Mouse (Mus musculus) CH12.LX (cell line): ENCODE results near the gene Gm20219. TPM values are rescaled to one million over a fixed set of nuclear protein-coding genes. Genes with fewer than 3 reads are reported as not detected.

Experiments used
- DNase-seq: peaks from one replicate; pipeline ENCODE4 v3.0.0-alpha.2; 2013; ENCODE audit errors: extremely low read depth
- H3K27ac ChIP-seq: 2 replicates; pipeline ENCODE4 v1.5.1; 2012; ENCODE audit warnings: low read depth, mild to moderate bottlenecking, control low read depth, moderate library complexity; ENCODE audit not compliant: insufficient read depth
- H3K27me3 ChIP-seq: replicated peaks from 2 replicates; pipeline ENCODE3; 2012; ENCODE audit warnings: inconsistent platforms
- H3K36me3 ChIP-seq, 2 experiments: replicated peaks in 1 of 2; 2 replicates each; pipeline versions ENCODE3 to v1.6.1; 2012; ENCODE audit warnings: inconsistent platforms in 1 of 2, low read length in 1 of 2, mild to moderate bottlenecking in 1 of 2, mixed read lengths in 1 of 2, moderate library complexity in 1 of 2; ENCODE audit not compliant: control insufficient read depth in 1 of 2, insufficient read depth in 1 of 2
- H3K4me1 ChIP-seq, 2 experiments: 2 replicates each; pipeline ENCODE4 v1.6.1; 2012; ENCODE audit warnings: inconsistent platforms in 1 of 2, moderate library complexity in 1 of 2; ENCODE audit not compliant: insufficient read depth in 2 of 2, control insufficient read depth in 1 of 2
- H3K4me2 ChIP-seq: 2 replicates; pipeline ENCODE4 v1.6.1; 2012; ENCODE audit warnings: low read depth, mild to moderate bottlenecking, control low read depth; ENCODE audit not compliant: poor library complexity, insufficient read depth, severe bottlenecking
- H3K4me3 ChIP-seq, 3 experiments: fragments of 150-350 bp in 1 of 3; sonication (generic) in 1 of 3; replicated peaks in 1 of 3; 2 replicates each; pipeline versions ENCODE3 to v1.5.1; 2011 to 2012; ENCODE audit warnings: low read depth in 2 of 3, low read length in 2 of 3, mild to moderate bottlenecking in 2 of 3, moderate library complexity in 2 of 3, control low read depth in 1 of 3, improper control_type of control experiment in 1 of 3, inconsistent platforms in 1 of 3, mixed read lengths in 1 of 3; ENCODE audit not compliant: poor library complexity in 1 of 3
- H3K79me2 ChIP-seq: replicated peaks from 2 replicates; pipeline ENCODE4 v1.6.1; 2012; ENCODE audit warnings: mild to moderate bottlenecking, moderate library complexity; ENCODE audit not compliant: control insufficient read depth, poor library complexity, insufficient read depth, severe bottlenecking; ENCODE audit errors: extremely low read depth
- H3K9ac ChIP-seq: 2 replicates; pipeline ENCODE4 v1.6.1; 2012; ENCODE audit warnings: low read depth, mild to moderate bottlenecking, control low read depth, moderate library complexity; ENCODE audit not compliant: insufficient read depth
- H3K9me3 ChIP-seq: replicated peaks from 2 replicates; pipeline ENCODE3; 2012; ENCODE audit warnings: low read length, inconsistent platforms, mixed read lengths
- CHD1 ChIP-seq: IDR thresholded peaks from 2 replicates; pipeline ENCODE4 v1.6.1; 2012; ENCODE audit warnings: low read depth, low read length, improper control_type of control experiment, inconsistent platforms
- CHD2 ChIP-seq: IDR thresholded peaks from 2 replicates; pipeline ENCODE4 v1.6.1; 2011; ENCODE audit warnings: low read length, improper control_type of control experiment
- CTCF ChIP-seq, 2 experiments: IDR thresholded peaks in 1 of 2; conservative IDR thresholded peaks in 1 of 2; 2 replicates each; pipeline ENCODE4 v1.5.1; 2011 to 2012; ENCODE audit warnings: low read depth in 2 of 2, low read length in 2 of 2, improper control_type of control experiment in 1 of 2, inconsistent platforms in 1 of 2, mild to moderate bottlenecking in 1 of 2, moderate library complexity in 1 of 2
- E2F4 ChIP-seq: IDR thresholded peaks from 2 replicates; pipeline ENCODE4 v1.6.1; 2011; ENCODE audit warnings: low read depth, low read length, improper control_type of control experiment; ENCODE audit not compliant: insufficient replicate concordance
- ELF1 ChIP-seq: IDR thresholded peaks from 2 replicates; pipeline ENCODE4 v1.6.1; 2014; ENCODE audit warnings: low read depth, mild to moderate bottlenecking, inconsistent platforms, low read length, improper control_type of control experiment
- EP300 ChIP-seq: IDR thresholded peaks from 2 replicates; pipeline ENCODE4 v1.6.1; 2011; ENCODE audit warnings: low read length, improper control_type of control experiment
- ETS1 ChIP-seq: conservative IDR thresholded peaks from 2 replicates; pipeline ENCODE4 v1.6.1; 2012; ENCODE audit warnings: low read depth, mild to moderate bottlenecking, inconsistent platforms, low read length, improper control_type of control experiment, moderate library complexity
- HCFC1 ChIP-seq: IDR thresholded peaks from 2 replicates; pipeline ENCODE4 v1.6.1; 2012; ENCODE audit warnings: low read depth, mild to moderate bottlenecking, inconsistent platforms, low read length, improper control_type of control experiment
- KAT2A ChIP-seq: IDR thresholded peaks from 2 replicates; pipeline ENCODE4 v1.6.1; 2012; ENCODE audit warnings: low read length, improper control_type of control experiment, inconsistent platforms; ENCODE audit not compliant: insufficient replicate concordance
- MAZ ChIP-seq: IDR thresholded peaks from 2 replicates; pipeline ENCODE4 v1.6.1; 2012; ENCODE audit warnings: low read depth, mild to moderate bottlenecking, inconsistent platforms, low read length, improper control_type of control experiment, moderate library complexity
- MYC ChIP-seq: IDR thresholded peaks from 2 replicates; pipeline ENCODE4 v1.6.1; 2011; ENCODE audit warnings: low read depth, mild to moderate bottlenecking, improper control_type of control experiment, low read length
- NRF1 ChIP-seq: IDR thresholded peaks from 2 replicates; pipeline ENCODE4 v1.6.1; 2014; ENCODE audit warnings: low read depth, mild to moderate bottlenecking, inconsistent platforms, low read length, improper control_type of control experiment, moderate library complexity
- PAX5 ChIP-seq: IDR thresholded peaks from 2 replicates; pipeline ENCODE4 v1.6.1; 2012; ENCODE audit warnings: low read length, inconsistent platforms, mixed read lengths
- RAD21 ChIP-seq: IDR thresholded peaks from 2 replicates; pipeline ENCODE4 v1.6.1; 2011; ENCODE audit warnings: low read depth, mild to moderate bottlenecking, low read length, improper control_type of control experiment, moderate library complexity
- RCOR1 ChIP-seq: conservative IDR thresholded peaks from 2 replicates; pipeline ENCODE4 v1.6.1; 2012; ENCODE audit warnings: low read depth, mild to moderate bottlenecking, inconsistent platforms, low read length, improper control_type of control experiment
- SMC3 ChIP-seq: IDR thresholded peaks from 2 replicates; pipeline ENCODE4 v1.6.1; 2011; ENCODE audit warnings: low read depth, low read length, improper control_type of control experiment
- UBTF ChIP-seq: IDR thresholded peaks from 2 replicates; pipeline ENCODE4 v1.6.1; 2012; ENCODE audit warnings: low read depth, mild to moderate bottlenecking, inconsistent platforms, low read length, improper control_type of control experiment, moderate library complexity
- USF1 ChIP-seq: IDR thresholded peaks from 2 replicates; pipeline ENCODE4 v1.6.1; 2014; ENCODE audit warnings: low read depth, mild to moderate bottlenecking, inconsistent platforms, low read length, improper control_type of control experiment
- USF2 ChIP-seq: conservative IDR thresholded peaks from 2 replicates; pipeline ENCODE4 v1.6.1; 2011; ENCODE audit warnings: low read depth, low read length, improper control_type of control experiment
- ZC3H11A ChIP-seq: IDR thresholded peaks from 2 replicates; pipeline ENCODE4 v1.6.1; 2012; ENCODE audit warnings: low read depth, mild to moderate bottlenecking, inconsistent platforms, low read length, improper control_type of control experiment
- ZKSCAN1 ChIP-seq: IDR thresholded peaks from 2 replicates; pipeline ENCODE4 v1.6.1; 2012; ENCODE audit warnings: low read depth, inconsistent platforms, low read length, improper control_type of control experiment, borderline replicate concordance
- dilution Hi-C: fragments of 300-500 bp; cut with MboI; formaldehyde crosslinking; loops from 2 replicates; pipeline ENCODE4 v1.14.3; 2020; ENCODE audit warnings: low sequenced_read_pairs; ENCODE audit not compliant: extremely low pct_unique_long_range_greater_than_20kb, extremely low pct_ligation_motif_present
- in situ Hi-C: fragments of 300-500 bp; cut with MboI; formaldehyde crosslinking; loops from 3 replicates; pipeline ENCODE4 v1.14.3; 2019; ENCODE audit warnings: low sequenced_read_pairs, low pct_ligation_motif_present, low pct_unique_long_range_greater_than_20kb, mixed read lengths
- polyA plus RNA-seq: library from polyadenylated mRNA; unstranded; fragments of >175 nt; gene quantifications from 2 replicates; pipeline ENCODE4 v1.2.1, GENCODE M21; 2012; ENCODE audit warnings: low read depth; ENCODE audit not compliant: insufficient read length
- total RNA-seq, 2 experiments: library from RNA; depleted of rRNA; stranded (reverse); fragments of 300-350 nt in 1 of 2; fragments of >200 nt in 1 of 2; gene quantifications; 2 replicates each; pipeline ENCODE4 v1.2.3; 2012 to 2014

Gene Gm20219
- total and polyA plus RNA-seq, 3 experiments = 0.42 to 1.6 TPM; not detected in 1

GRCm38 (mm10) chr17:56510970-56511706 is 43.0 kb downstream of the Gm20219 start:
- in situ Hi-C loops (no loop called here), dilution Hi-C loops (no loop called here)
- H3K4me3 ChIP-seq = no peak overlapping the region
- TF ChIP-seq EP300 (no peak), CHD1 (no peak), ZKSCAN1 (no peak), RAD21 (no peak), PAX5 (no peak), UBTF (no peak), NRF1 (no peak), USF2 (no peak), USF1 (no peak), HCFC1 (no peak), ELF1 (no peak), ETS1 (no peak), MAZ (no peak), E2F4 (no peak), CTCF (conservative IDR thresholded peaks at IDR 0.05 in 1 of 2, IDR thresholded peaks at IDR 0.05 in 1 of 2; ENCODE audit: low read depth in 2 of 2, low read length in 2 of 2) (no peak), CHD2 (no peak), MYC (no peak), KAT2A (no peak)
- peaks cover 2 to 12% of the 10 kb centered on the region in 2 experiments; a peak in 1 of 4 replicates for H3K4me1 ChIP-seq
- H3K27ac ChIP-seq = no peak overlapping the region
- H3K36me3 ChIP-seq = no peaks in the 10 kb centered on the region
- H3K9ac ChIP-seq = no peak overlapping the region
- no peak overlapping the region for H3K4me2 ChIP-seq
- no peak for DNase-seq
- H3K79me2 ChIP-seq = no peaks in the 10 kb centered on the region
- H3K9me3 ChIP-seq = peaks cover 23% of the 10 kb centered on the region
- H3K27me3 ChIP-seq = peaks cover 20% of the 10 kb centered on the region

- in situ Hi-C loops = no loop called here
- H3K27me3 ChIP-seq = peaks cover 15% of the 10 kb centered on the region
These were observed 43.7 kb downstream of the Gm20219 start for GRCm38 (mm10) chr17:56510473-56510969.

More at GRCm38 (mm10) chr17:56510473-56510969, 43.7 kb downstream of the Gm20219 start:
- no peaks in the 10 kb centered on the region for H3K79me2 ChIP-seq
- no peak for DNase-seq
- H3K36me3 ChIP-seq = no peaks in the 10 kb centered on the region
- TF ChIP-seq RCOR1 (no peak), ZC3H11A (no peak), NRF1 (no peak), E2F4 (no peak), KAT2A (no peak), SMC3 (no peak)
- dilution Hi-C loops = no loop called here
- no peak overlapping the region for H3K9ac ChIP-seq
- H3K4me3 ChIP-seq = no peak overlapping the region
- peaks cover 23% of the 10 kb centered on the region for H3K9me3 ChIP-seq
- H3K27ac ChIP-seq = no peak overlapping the region
- H3K4me1 ChIP-seq = peaks cover 2 to 12% of the 10 kb centered on the region in 2 experiments; a peak in 1 of 4 replicates
- H3K4me2 ChIP-seq = no peak overlapping the region
